8 mouse cellular contexts compared by ENCODE assay signal in genomic region chr10:54032316-54033092, GRCm38 (mm10). TPM values are rescaled to one million over a fixed set of nuclear protein-coding genes. Genes with fewer than 3 reads are reported as not detected.
A peak's percentile ranks its signal among the peaks of the same experiment; 100 is the strongest.
DNase-seq lines count a peak whose midpoint lies in the region; TF ChIP-seq lines count a peak whose summit lies in the region.

No protein-coding gene starts in this region.

- WGBS in lung, adult 2 months = 69% methylated on average over 9 of the region's 9 CpGs

- no peak for TF ChIP-seq CTCF in lung, adult 2 months (IDR thresholded peaks at IDR 0.05; ENCODE audit: insufficient read depth, low read length)

- no peak for TF ChIP-seq POLR2A in lung, adult 2 months (IDR thresholded peaks at IDR 0.05; ENCODE audit: borderline replicate concordance, extremely low read depth, low read depth, low read length)

- peak; percentile 35 to 50 for DNase-seq in lung, adult 18-20 months
- no peak for DNase-seq in lung, adult 2 months
- DNase-seq in gonadal fat pad, adult 2 months (ENCODE audit: low read depth) = peak; percentile 54
- peak; percentile 46 to 64 for DNase-seq in kidney, postnatal 36 days
- DNase-seq in skeletal muscle tissue, adult 2 months (ENCODE audit: low read depth, low spot score) = peak; percentile 40
- DNase-seq in B cell, adult 2 months = no peak
- DNase-seq in embryo, embryonic 10 days (ENCODE audit: low spot score) = no peak
- no peak for DNase-seq in layer of hippocampus, postnatal 14 days (ENCODE audit: low spot score in 2 of 2)

- peaks cover 8% of the 10 kb centered on the region for H3K4me1 ChIP-seq in lung, adult 2 months (ENCODE audit: control insufficient read depth, insufficient read depth, low read length)

- no peak overlapping the region for H3K4me3 ChIP-seq in lung, adult 2 months (replicated peaks; ENCODE audit: extremely low read depth, low read depth, low read length)

RNA-seq across cellular contexts. Expression of gene Man1a, which starts 43.9 kb away (rescaled TPM):
- polyA plus RNA-seq in lung, adult 2 months (2012; rRNA removed) = 13.2 and 15.1 TPM in 2 replicates
- 111 and 239 TPM in 2 replicates for polyA plus RNA-seq in gonadal fat pad, adult 2 months (2012; rRNA removed)
- 10 to 100 TPM; 48.7 to 55.9 TPM for total RNA-seq in layer of hippocampus, postnatal 14 days (2021)

Comparison
In these comparisons a context has a peak if more than half of its experiments do, and no peak if none do; other contexts are left out.
1. DNase-seq: peak in lung, adult 18-20 months (2 of 2), gonadal fat pad, adult 2 months (single experiment), kidney, postnatal 36 days (2 of 2) and skeletal muscle tissue, adult 2 months (single experiment); none in lung, adult 2 months (single experiment), B cell, adult 2 months (0 of 2), embryo, embryonic 10 days (single experiment) and layer of hippocampus, postnatal 14 days (0 of 2).